Mouse (Mus musculus): ENCODE results near the gene Klk7.

The Klk7 gene

GRCm38 (mm10) chr7:43810994-43811393 lies at the start of gene Klk7:
TSS of gene Klk7 (plus strand) at chr7:43811294.
- DNase-seq (ENCODE audit: low read depth, low spot score): no peak

DNA sequence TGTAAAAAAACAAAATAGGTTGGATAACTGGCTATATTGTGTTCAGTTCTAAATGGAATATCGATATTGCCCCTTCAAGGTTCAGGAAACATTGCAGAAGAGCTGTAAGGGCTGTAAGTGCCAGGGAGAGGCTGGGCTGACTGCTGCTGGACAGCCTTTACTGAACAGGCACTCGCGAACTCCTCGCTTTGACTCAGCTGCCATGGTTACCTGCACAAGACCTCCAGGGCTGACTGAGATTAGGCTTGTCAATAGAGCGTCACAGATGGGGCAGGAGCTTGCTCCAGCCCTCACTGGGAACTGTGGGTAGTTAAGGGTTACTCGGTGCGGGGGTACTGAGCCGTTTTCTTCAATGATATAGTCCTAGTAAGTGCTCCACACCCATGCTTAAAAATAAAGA lies 44.6 kb upstream of the Klk7 start:
- DNase-seq (ENCODE audit: low read depth, low spot score): no peak

GRCm38 (mm10) chr7:43768597-43768996 lies 42.5 kb upstream of the Klk7 start, which contains the start of gene Klk12:
TSS of gene Klk12 (plus strand) at chr7:43768897.
- DNase-seq (ENCODE audit: low read depth, low spot score): no peak

DNA sequence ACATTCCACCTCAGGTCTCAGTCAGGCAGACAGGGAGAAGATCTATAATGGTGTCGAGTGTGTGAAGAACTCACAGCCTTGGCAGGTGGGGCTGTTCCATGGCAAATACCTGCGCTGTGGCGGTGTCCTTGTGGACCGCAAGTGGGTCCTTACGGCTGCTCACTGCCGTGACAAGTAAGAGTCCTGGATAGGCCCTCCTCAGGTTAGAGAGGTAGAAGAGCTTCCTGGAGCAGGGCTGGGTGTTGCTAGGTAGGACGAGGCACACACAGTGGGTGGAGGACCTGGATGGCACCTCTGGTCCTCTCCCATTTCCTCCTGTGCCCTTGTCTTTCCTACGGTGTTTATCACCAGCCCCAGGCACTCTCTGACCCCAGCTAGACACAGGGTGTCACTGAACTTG lies 41.5 kb upstream of the Klk7 start:
- DNase-seq (ENCODE audit: low read depth, low spot score): no peak

DNA sequence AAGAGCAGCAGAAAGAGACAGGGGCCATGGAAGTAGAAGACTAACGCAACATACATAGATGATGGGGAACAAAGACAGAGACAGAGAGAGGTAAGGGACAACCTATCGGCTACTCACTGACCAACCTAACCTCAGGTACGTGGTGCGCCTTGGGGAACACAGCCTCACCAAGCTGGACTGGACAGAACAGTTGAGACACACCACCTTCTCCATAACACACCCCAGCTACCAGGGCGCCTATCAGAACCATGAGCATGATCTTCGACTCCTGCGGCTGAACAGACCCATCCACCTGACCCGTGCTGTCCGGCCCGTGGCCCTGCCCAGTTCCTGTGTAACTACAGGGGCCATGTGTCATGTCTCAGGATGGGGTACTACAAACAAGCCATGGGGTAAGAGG lies 40.4 kb upstream of the Klk7 start:
- no peak for DNase-seq (ENCODE audit: low read depth, low spot score)

GRCm38 (mm10) chr7:43771916-43772315 lies 39.2 kb upstream of the Klk7 start:
- DNase-seq (ENCODE audit: low read depth, low spot score): no peak

DNA sequence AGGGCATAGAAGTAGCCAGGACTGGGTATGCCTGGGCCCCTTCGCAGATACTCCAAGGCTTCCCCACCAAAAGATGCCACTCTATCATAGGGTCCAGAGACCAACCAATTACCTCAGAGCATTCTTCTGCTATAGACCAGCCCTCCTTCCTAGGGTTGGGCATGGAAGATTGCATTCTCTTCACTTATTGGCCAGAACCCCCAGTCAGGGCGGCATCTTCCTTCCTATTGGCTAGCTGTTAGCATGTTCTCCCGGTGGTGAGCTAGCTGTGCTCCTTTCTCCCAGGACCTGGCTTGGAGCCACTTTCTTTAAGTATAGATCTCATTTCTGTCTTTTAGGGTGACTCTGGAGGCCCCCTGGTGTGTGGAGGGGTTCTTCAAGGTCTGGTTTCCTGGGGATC lies 38.2 kb upstream of the Klk7 start:
- DNase-seq (ENCODE audit: low read depth, low spot score): no peak

DNA sequence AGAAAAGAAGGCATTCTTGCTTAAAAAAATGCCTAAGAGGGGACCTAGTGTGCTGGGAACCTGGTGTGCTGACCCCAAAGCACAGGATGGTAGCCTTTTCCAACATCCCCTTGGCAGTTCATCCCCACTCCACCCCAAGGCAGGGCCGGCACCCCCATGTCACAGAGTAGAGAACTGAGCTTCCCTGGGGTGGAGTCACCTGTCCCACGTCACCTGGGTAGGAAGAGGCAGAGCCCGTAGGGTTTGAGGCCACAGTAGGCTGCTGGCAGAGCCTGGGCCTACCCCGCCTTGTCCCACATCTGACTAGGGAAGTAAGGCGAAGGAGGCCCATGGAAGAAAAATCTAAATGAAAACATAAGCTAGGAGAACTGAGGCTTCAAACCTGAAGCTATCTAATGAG lies 36.7 kb upstream of the Klk7 start, which contains the start of gene Klk11:
TSS of gene Klk11 (plus strand) at position 241 of the 400 bp plus-strand sequence.
- no peak for DNase-seq (ENCODE audit: low read depth, low spot score)

DNA sequence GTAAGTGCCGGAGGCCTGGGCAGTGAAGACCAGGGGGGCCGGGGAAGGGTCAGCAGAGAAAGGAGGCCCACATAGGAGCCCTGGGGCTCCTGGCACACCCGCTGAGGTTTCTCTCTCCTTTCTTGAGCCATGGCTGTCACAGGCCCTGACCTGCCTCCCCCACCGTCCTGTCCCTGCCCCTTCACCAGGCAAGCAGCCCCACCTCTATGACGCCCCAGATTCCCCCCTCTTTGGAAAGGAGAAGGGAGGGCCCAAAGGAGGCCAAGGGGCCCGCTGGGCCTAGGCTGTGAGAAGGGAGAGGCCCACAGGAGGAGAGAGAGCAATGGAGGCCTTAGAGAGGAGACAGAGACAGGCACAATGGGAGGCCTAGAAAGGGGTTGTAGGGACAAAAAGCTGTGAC lies 36.3 kb upstream of the Klk7 start:
- no peak for DNase-seq (ENCODE audit: low read depth, low spot score)

DNA sequence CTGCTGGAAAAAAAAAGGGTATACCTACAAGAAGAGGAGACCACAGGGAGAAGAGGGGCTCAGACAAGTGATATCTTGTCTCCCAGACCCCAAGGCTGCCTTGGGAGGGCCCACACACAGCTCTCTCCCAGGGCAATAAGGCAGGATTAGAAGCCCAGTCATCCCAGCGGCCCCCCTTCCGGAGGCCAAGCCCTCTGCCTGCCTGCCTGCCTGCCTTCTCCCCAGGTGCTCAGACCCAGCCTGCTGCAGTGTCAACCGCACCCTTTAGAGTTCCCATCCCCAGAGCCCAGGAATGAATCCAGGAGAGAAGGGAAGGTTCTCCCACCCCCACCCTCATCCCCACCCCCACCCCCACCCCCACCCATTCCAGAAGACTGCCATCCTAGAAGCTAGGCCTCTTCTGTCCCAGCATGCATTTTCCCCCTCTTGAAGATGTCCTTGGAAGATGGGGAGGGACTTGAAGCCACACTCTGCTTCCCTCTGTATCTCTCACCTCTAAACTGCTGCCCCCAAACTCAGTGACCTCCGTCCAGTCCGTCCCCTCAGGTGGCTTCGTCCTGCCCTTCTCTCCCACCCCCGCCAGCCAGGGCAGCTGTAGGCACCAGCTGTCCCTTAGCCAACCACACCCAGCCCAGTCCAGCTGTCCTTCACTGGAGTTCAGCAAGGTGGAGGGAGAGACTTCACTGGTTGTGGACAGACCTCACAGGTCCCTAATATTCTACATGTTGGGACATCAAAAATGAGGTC lies 35.6 kb upstream of the Klk7 start:
- no peak for DNase-seq (ENCODE audit: low read depth, low spot score)

DNA sequence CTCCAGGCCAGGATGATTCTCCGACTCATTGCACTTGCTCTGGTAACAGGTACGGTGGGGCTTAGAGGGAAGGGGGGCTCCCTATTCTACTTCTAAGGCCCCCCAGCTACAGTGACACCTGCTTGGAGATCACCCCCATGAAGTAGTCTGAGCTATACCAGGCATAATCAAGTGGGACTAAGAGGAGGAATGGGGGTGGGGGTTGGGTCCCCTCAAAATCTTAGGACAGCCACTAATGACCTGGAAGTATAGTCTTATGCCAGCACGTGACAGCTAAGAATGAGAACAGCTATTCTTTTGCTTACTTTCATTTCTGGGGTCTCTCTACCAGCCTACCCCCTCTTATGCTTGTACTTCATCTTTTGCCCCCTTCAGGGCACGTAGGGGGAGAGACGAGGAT lies 34.6 kb upstream of the Klk7 start:
- DNase-seq (ENCODE audit: low read depth, low spot score): no peak

- DNase-seq (ENCODE audit: low read depth, low spot score): no peak
Observed at GRCm38 (mm10) chr7:43777423-43777822, 33.7 kb upstream of the Klk7 start.

GRCm38 (mm10) chr7:43778176-43778970 lies 32.7 kb upstream of the Klk7 start:
- DNase-seq (ENCODE audit: low read depth, low spot score): no peak

- DNase-seq (ENCODE audit: low read depth, low spot score): no peak
Observed at GRCm38 (mm10) chr7:43780241-43780640, 30.9 kb upstream of the Klk7 start.

DNA sequence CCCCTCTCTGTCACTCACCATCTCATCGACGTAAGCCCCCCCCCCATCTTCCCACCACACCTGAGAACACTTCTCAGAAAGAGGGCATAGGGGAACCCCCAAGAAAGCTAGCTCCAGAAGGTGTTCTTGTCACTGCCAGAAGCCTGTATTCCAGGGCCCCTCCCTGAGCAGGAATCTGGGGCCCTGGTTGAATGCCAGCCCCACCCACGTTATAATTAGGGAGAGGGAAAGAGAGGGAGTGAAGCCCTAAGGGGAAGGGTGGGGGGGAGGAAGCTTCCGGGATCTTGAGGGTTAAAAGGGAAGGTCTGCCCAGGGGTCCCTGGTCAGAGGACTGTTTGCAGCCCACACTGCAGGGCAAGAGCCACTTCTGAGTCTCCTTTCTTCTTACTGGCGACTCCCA lies 30.3 kb upstream of the Klk7 start, which contains the start of gene Klk10:
TSS of gene Klk10 (plus strand) at position 290 of the 400 bp plus-strand sequence.
- no peak for DNase-seq (ENCODE audit: low read depth, low spot score)

GRCm38 (mm10) chr7:43781541-43781940 lies 29.6 kb upstream of the Klk7 start:
- DNase-seq (ENCODE audit: low read depth, low spot score): no peak

DNA sequence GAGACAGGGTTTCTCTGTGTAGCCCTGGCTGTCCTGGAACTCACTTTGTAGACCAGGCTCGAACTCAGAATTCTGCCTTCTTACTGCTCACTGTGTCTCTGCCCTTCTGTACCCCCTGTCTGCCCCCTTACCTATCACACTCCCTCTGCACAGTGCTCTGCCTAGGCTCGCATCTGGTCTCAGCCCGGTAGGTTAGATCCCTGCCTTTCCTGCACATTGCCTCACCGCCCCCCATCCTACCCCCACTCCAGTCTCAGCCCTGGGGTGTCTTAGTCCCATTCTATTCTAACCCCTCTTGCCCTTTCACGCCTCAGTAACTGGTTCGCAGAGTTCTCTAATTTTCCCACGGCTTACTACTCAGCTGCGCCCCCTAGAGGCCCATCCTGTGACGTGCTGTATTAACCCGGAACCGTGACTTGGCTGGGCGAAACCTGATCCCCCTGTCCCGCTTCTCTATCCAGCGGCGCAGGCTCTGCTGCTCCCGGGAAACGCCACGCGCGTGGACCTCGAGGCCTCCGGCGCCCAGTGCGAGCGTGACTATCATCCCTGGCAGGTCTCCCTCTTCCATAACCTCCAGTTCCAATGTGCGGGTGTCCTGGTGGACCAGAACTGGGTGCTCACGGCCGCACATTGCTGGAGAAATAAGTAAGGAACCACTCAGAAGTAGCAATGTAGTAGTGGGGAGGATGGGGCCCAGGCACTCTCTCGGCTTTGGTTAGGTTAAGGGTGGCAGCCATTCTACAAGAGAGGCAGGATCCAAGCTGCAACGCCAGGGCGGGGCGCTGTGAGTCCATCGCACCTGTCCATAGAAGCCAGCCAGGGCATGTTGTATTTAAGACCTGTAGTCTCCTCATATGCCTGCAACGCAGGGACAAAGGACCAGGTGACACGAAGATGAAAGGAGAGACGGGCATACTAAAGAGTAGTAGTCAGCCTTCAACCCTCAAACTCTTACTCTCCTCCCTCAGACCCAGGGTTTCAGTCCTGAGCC lies 28.5 kb upstream of the Klk7 start:
- peak; percentile 75 for DNase-seq (ENCODE audit: low read depth, low spot score)

- peak; percentile 21 for DNase-seq (ENCODE audit: low read depth, low spot score)
Observed at GRCm38 (mm10) chr7:43785286-43785685, 25.8 kb upstream of the Klk7 start.

- no peak for DNase-seq (ENCODE audit: low read depth, low spot score)
Observed at GRCm38 (mm10) chr7:43788096-43788495, 23.0 kb upstream of the Klk7 start.

- DNase-seq (ENCODE audit: low read depth, low spot score): peak; percentile 19
Observed at GRCm38 (mm10) chr7:43789295-43789694, 21.8 kb upstream of the Klk7 start.

- DNase-seq (ENCODE audit: low read depth, low spot score): no peak
Observed at GRCm38 (mm10) chr7:43791591-43791990, 19.5 kb upstream of the Klk7 start, which contains the start of gene Klk9. TSS of gene Klk9 (plus strand) at chr7:43791891.

Data from A20 (cell line).